8 mouse cellular contexts compared by ENCODE assay signal in the genomic region with DNA sequence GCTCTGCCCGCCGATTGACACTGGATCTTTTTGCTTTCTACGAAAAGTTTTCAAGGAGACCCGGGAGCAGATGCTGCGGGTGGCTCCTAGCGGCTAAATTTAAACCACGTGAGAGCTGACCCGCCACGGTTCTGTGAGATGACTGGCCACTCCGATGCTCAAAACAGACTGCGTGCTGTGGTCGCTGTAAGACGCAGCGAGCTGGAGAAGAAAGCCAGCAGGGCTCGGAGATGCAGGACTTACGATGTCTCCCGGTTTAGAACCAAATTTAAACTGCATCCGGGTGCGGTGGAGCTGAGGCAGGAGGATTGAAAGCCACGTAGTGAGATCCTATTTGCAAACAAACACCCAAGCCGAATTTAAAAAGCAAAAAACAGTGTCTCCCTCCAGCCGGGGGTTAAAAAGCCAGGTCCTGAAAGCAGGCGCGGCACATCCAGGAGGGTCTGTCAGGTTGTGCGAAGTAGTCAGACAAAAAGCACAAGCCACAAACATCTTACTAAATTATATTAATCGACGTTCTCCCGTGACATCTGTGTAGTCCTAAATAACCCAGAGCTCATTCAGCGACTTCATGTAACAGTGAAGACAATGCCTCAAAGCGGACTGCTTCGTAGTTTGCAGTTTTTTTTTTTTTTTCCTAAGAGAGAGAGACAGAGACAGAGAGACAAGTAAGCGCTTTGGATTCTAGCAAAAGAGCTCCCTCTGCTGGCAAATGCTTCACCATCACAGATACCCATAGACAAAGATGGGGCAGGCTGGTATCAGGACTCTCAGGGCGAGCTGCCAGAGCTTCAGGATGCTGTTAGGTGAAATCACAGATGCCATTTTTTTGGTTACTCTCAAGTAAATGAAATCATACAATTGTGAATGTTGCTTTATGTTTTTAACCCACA.
DNase-seq lines count a peak whose midpoint lies in the region; ATAC-seq lines count a peak whose summit lies in the region.

No protein-coding gene starts in this region.

- WGBS in embryonic facial prominence, embryonic 12.5 days, result under 1% methylated on average over 33 of the region's 33 CpGs
- WGBS in limb, embryonic 10.5 days, result under 1% methylated on average over 33 of the region's 33 CpGs
- WGBS in midbrain, embryonic 12.5 days, result under 1% methylated on average over 33 of the region's 33 CpGs

- ATAC-seq in embryonic facial prominence, embryonic 12.5 days (ENCODE audit: insufficient number of reproducible peaks, insufficient read depth, low FRiP score, low TSS enrichment), result peak; percentile 16; the same call in 1 of the 2 replicates
- ATAC-seq in midbrain, embryonic 12.5 days (ENCODE audit: low FRiP score, low read depth), result peak; percentile 53

- no peaks in the 10 kb centered on the region for H3K9me3 ChIP-seq in embryonic facial prominence, embryonic 12.5 days
- no peaks in the 10 kb centered on the region for H3K9me3 ChIP-seq in limb, embryonic 10.5 days (replicated peaks)
- H3K9me3 ChIP-seq in midbrain, embryonic 12.5 days, result no peaks in the 10 kb centered on the region

- no peaks in the 10 kb centered on the region for H3K36me3 ChIP-seq in embryonic facial prominence, embryonic 12.5 days
- no peaks in the 10 kb centered on the region for H3K36me3 ChIP-seq in limb, embryonic 10.5 days
- no peaks in the 10 kb centered on the region for H3K36me3 ChIP-seq in midbrain, embryonic 12.5 days

- H3K4me3 ChIP-seq in embryonic facial prominence, embryonic 12.5 days, result peak overlapping the region; percentile 49
- H3K4me3 ChIP-seq in limb, embryonic 10.5 days, result peak overlapping the region; percentile 57
- peak overlapping the region; percentile 49 for H3K4me3 ChIP-seq in midbrain, embryonic 12.5 days

- H3K9ac ChIP-seq in embryonic facial prominence, embryonic 12.5 days, result peak overlapping the region; percentile 44
- peak overlapping the region; percentile 53 for H3K9ac ChIP-seq in midbrain, embryonic 12.5 days (replicated peaks)

- H3K4me1 ChIP-seq in embryonic facial prominence, embryonic 12.5 days, result 0 out of 2 replicates have a peak, but pooled peaks cover 5% of the 10 kb centered on the region
- peaks cover 10% of the 10 kb centered on the region for H3K4me1 ChIP-seq in limb, embryonic 10.5 days
- peaks cover 11% of the 10 kb centered on the region for H3K4me1 ChIP-seq in midbrain, embryonic 12.5 days

- peak; percentile 99 for DNase-seq in 3T3-L1 (ENCODE audit: low read depth, low spot score)
- peak; percentile 83 to 91 for DNase-seq in adrenal gland, postnatal 36 days
- DNase-seq in heart, adult 18-20 months, result peak; percentile 92
- peak; percentile 81 for DNase-seq in kidney, adult 18-20 months
- peak; percentile 82 for DNase-seq in limb, embryonic 10.5 days (ENCODE audit: low spot score)
- peak; percentile 83 for DNase-seq in skeletal muscle tissue, adult 2 months (ENCODE audit: low read depth, low spot score)

- peak overlapping the region; percentile 81 for H3K27ac ChIP-seq in embryonic facial prominence, embryonic 12.5 days
- H3K27ac ChIP-seq in limb, embryonic 10.5 days, result peak overlapping the region; percentile 69
- H3K27ac ChIP-seq in midbrain, embryonic 12.5 days (replicated peaks), result peak overlapping the region; percentile 50

- H3K4me2 ChIP-seq in embryonic facial prominence, embryonic 12.5 days (replicated peaks), result peak overlapping the region; percentile 85
- peak overlapping the region; percentile 83 for H3K4me2 ChIP-seq in midbrain, embryonic 12.5 days (replicated peaks)

- peaks cover 11% of the 10 kb centered on the region for H3K27me3 ChIP-seq in embryonic facial prominence, embryonic 12.5 days
- H3K27me3 ChIP-seq in limb, embryonic 10.5 days (ENCODE audit: low read depth, poor library complexity, severe bottlenecking), result peaks cover 23% of the 10 kb centered on the region
- H3K27me3 ChIP-seq in midbrain, embryonic 12.5 days, result peaks cover 25% of the 10 kb centered on the region

Comparison
In these comparisons a context has a peak if more than half of its experiments do, and no peak if none do; other contexts are left out.
1. Peak in every context shown above with its lines: DNase-seq, ATAC-seq, H3K4me3 ChIP-seq and H3K27ac ChIP-seq.